Mouse (Mus musculus): ENCODE data around the gene Selenoo.

Selenoo gene

GRCm38 (mm10) chr15:89075478-89076147, 13.3 kb upstream of the Selenoo start:
- DNase-seq (ENCODE audit: low spot score), result peak; percentile 76

DNA sequence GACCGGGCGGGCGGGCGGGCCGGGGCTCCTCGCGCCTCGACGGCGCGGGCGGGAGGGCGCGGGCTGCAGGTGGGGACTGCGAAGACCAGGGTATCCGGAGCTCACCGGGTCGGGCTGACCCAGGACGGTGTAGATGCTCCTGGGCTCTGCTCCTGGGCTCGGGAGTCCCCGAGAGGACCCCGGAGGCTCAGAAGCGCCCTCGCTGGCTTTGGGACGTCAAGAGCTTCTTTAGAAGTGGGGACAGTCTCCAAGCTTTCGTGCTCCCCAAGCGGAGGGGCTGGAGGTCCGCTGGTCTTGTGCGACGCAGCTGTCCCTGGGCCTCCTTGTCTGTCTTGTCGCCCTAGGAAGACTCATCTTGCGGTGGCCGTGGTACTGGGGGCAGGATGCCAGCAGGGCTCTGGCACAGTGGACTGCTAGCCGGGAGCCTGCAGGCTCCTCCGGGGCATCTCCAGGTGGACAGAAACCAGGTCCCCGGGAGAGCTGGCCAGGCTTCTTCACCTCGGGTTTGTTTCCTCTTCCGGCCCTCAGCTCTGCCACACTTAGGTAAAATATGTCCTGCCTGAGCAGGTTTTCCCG, 12.6 kb upstream of the Selenoo start:
- DNase-seq (ENCODE audit: low spot score), result peak; percentile 32

DNA sequence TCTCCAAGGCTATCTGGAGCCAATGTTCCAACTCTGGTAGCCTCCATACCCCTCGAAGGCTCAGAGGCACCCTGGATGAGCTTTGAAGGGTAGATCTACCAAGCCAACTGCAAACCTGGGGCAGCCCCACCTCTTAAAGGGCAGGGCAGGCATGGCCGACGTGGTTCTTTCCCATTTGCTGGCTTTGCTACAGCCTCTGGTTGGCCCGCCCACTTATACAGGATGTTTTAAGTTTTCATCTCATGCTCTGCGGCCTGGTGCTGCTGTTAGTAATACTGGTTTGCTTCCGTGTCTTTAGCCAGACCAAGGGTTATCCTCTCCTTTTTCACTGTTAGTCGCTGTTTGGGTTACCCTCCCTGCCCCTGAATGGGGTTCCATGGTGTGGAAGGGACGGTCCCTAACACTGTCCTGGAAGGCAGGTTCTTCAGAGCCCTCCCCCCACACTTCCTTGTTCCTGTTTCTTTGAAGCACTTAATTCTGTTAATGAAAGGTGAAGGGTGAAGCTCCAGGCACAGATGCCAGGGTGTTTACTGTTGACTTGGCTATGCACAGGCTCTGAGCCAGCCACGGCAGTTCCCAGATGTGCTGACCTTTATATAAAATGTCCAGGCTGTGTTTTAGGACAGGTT, 10.6 kb upstream of the Selenoo start:
- no peak for DNase-seq (ENCODE audit: low spot score)

- DNase-seq (ENCODE audit: low spot score), result no peak
Measured at GRCm38 (mm10) chr15:89083906-89084305, 5.0 kb upstream of the Selenoo start.

DNA sequence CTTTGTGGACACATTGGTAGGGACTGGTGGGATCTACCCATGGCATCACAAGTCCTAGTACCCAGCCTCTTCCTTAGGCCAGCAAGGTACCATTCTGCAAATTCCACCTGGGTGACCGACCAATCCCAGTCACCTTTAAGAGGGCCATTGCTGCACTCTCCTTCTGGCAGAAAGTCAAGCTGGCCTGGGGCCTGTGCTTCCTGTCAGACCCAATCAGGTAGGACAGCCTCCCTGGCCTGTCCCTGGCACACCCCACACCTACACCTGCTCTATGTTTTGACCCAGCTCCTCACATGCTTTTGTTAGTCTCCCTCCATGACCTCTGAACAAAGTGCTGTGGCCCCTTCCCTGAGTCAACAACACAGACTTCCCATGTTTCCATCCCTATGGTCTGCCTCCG, 4.1 kb upstream of the Selenoo start:
- DNase-seq (ENCODE audit: low spot score), result no peak

- no peak for DNase-seq (ENCODE audit: low spot score)
Measured at GRCm38 (mm10) chr15:89089248-89090051, 566 bp downstream of the Selenoo start.

DNA sequence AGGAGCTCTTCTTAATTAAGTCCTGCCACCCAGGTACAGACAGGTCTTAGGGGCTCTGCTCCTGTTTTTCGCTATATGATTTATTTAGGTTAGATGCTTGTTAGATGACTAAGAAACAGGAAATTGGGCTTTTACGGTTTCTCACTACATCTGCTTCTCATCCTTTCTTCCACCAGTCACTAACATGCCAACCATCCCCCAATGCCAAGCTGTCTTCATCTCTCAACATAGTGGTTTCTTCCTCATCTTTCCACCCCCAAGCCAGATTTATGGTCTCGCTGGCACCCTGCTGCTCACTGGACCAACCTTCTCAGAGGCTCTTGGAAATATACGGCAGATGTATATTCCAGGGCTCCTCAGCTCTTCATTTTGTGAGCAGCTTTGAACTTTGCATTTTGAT, 1.8 kb downstream of the Selenoo start:
- DNase-seq (ENCODE audit: low spot score), result no peak

- DNase-seq (ENCODE audit: low spot score), result no peak
Measured at GRCm38 (mm10) chr15:89092181-89092580, 3.3 kb downstream of the Selenoo start.

DNA sequence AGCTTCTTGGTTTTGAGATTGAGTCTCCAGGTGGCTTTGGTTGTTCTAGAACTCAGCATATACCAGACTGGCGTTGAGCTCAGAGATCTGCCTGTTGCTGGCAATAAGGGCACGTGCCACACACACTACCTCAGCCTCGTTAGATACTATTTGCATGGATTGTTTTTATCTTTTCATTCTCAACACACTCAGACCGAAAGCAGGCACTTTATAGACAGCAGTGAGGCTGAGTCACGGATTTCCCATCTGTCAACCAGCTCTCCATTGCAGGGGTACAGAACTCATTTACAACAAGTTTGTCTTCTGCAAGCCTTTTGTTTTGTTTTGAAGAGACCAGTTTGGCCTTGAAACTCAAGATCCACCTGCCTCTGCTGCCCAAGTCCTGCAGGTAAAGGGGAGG, 8.6 kb downstream of the Selenoo start:
- no peak for DNase-seq (ENCODE audit: low spot score)

DNA sequence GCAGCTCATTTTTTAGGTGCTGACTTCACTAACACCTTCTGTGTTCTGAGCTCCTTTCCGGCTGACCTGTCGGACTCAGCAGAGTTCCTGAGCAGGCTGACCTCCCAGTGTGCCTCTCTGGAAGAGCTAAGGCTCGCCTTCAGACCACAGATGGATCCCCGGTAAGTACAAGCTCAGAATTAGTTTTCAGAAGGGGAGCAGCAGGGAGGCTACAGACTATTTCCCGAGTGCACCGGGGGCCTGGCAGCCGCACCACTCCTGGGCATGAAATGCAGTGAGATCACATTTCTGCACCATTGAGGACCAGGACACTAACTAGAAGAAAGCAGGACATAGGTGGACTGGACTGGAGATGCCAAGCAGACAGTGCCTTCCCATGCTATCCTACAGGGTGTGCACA, 9.7 kb downstream of the Selenoo start:
- DNase-seq (ENCODE audit: low spot score), result no peak

DNA sequence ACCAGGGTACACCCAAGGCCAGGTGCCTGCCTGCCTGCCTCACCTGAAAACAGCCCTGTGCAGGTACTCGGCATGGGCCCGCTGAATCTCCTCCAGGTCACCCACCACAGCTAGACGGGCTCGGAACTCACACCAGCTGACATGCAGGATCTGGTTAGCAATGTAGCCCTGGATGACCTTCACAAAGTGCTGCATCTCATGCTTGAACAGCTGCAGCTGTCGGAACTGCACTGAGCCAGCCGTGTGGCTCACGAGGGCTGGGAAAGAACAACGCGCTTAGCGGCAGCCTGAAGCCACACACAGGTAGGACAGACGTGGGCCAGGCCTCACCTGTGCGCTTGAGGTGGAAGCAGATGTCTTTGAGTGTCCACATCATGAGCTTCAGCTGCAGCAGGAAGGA, 11.9 kb downstream of the Selenoo start:
- no peak for DNase-seq (ENCODE audit: low spot score)

- DNase-seq (ENCODE audit: low spot score), result no peak
Measured at GRCm38 (mm10) chr15:89102646-89103045, 13.8 kb downstream of the Selenoo start.

GRCm38 (mm10) chr15:89103921-89104320, 15.0 kb downstream of the Selenoo start:
- no peak for DNase-seq (ENCODE audit: low spot score)

DNA sequence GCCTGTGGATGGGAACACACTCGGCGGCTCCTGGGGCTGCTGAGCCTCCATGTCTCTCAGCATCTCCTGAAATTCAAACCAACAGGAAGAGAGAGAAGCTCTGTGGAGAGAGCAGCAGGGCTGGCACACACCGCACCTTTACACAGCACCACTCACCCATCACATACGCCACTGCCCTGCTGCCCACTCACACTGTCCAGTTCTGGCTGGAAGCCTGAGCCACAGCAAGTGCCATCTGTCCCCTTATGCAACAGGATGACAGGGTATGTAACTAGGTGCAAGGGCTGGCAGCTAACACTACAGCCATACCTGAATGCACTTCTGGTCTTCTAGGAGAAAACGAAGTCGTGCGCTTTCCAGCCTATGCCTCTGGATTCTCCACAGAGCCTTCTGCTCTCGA, 15.5 kb downstream of the Selenoo start:
- DNase-seq (ENCODE audit: low spot score), result no peak

GRCm38 (mm10) chr15:89106073-89106472, 17.2 kb downstream of the Selenoo start:
- no peak for DNase-seq (ENCODE audit: low spot score)

DNA sequence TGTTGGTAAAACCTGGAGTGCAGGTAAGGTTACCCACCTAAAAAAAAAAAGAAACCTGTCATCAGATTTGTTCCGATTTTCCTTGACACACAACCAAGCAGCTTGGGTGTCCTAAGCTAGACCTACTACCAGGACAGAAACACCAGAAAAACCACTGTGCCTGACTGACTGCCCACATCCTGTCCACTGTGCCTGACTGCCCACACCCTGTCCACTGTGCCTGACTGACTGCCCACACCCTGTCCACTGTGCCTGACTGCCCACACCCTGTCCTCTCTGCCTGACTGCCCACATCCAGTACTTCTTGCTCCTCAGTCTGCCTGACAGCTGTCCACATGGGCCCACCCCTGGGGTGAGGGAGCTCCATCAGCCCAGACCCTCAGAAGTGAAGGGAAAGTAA, 18.1 kb downstream of the Selenoo start:
- DNase-seq (ENCODE audit: low spot score), result no peak

- DNase-seq (ENCODE audit: low spot score), result no peak
Measured at GRCm38 (mm10) chr15:89110147-89110546, 21.3 kb downstream of the Selenoo start.

- no peak for DNase-seq (ENCODE audit: low spot score)
Measured at GRCm38 (mm10) chr15:89118007-89118406, 29.1 kb downstream of the Selenoo start.

- DNase-seq (ENCODE audit: low spot score), result peak; percentile 95
Measured at GRCm38 (mm10) chr15:89122649-89123366, 33.9 kb downstream of the Selenoo start, which contains the start of gene Tubgcp6. TSS of gene Tubgcp6 (minus strand) at chr15:89123112.

- no peak for DNase-seq (ENCODE audit: low spot score)
Measured at GRCm38 (mm10) chr15:89123595-89123994, 34.7 kb downstream of the Selenoo start.

DNA sequence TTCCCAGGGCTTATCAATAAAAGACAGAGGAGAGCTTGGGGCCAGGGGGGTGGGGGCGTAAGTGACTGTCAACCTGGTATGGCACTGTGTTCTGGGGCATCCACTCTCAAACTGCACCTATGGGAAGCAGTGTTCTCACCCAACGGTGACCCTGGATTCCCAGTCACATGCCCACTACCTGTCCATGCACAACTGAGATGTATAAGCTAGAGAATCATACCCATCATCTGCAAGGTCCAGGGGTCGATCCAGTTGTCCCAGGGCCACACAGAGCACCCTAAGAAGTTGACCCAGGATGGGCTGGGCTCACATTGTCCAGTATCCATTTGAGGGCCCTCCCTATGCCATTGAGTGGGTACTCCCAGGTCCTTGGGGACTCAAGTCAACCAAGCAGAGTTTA, 35.4 kb downstream of the Selenoo start:
- DNase-seq (ENCODE audit: low spot score), result no peak

DNA sequence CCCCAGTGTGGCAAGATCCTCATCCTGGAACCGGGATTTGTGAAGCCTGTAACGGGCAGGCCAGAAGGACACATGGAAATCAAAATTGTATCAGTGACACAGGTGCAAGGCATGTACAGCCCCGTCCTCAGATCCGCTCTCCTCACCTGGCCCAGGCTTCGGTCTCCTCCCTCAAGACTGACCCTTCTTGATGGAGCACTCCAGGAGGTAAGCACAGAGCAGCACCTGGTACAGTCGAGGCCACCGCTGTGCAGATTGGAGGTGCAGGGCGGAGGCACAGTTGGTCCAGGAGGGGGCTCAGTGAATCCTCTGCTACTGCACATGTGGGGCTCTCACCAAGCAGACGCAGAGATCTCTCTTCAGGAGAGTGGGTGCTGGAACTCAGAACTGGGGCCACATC, 36.5 kb downstream of the Selenoo start:
- no peak for DNase-seq (ENCODE audit: low spot score)

All from ovary, postnatal 14 days (tissue).